Mouse (Mus musculus) monocyte, adult 5-6 weeks (primary cell): ENCODE results near the gene Sox30. TPM values are rescaled to one million over a fixed set of nuclear protein-coding genes. Genes with fewer than 3 reads are reported as not detected.

ENCODE experiments used
- ATAC-seq: fragments of 153-309, 156-312 bp; replicated peaks from 2 replicates; pipeline ENCODE4 v1.8.0; 2017; ENCODE audit warnings: mild to moderate bottlenecking; ENCODE audit not compliant: low TSS enrichment, insufficient number of reproducible peaks, severe bottlenecking, poor library complexity, low FRiP score
- total RNA-seq: library from RNA; stranded (forward); fragments of 200-1000, 200-491, 200-594 nt; gene quantifications from 3 replicates; pipeline ENCODE4 v1.2.3, GENCODE M21; 2017

The Sox30 gene
- total RNA-seq, result not detected in 3 replicates

DNA sequence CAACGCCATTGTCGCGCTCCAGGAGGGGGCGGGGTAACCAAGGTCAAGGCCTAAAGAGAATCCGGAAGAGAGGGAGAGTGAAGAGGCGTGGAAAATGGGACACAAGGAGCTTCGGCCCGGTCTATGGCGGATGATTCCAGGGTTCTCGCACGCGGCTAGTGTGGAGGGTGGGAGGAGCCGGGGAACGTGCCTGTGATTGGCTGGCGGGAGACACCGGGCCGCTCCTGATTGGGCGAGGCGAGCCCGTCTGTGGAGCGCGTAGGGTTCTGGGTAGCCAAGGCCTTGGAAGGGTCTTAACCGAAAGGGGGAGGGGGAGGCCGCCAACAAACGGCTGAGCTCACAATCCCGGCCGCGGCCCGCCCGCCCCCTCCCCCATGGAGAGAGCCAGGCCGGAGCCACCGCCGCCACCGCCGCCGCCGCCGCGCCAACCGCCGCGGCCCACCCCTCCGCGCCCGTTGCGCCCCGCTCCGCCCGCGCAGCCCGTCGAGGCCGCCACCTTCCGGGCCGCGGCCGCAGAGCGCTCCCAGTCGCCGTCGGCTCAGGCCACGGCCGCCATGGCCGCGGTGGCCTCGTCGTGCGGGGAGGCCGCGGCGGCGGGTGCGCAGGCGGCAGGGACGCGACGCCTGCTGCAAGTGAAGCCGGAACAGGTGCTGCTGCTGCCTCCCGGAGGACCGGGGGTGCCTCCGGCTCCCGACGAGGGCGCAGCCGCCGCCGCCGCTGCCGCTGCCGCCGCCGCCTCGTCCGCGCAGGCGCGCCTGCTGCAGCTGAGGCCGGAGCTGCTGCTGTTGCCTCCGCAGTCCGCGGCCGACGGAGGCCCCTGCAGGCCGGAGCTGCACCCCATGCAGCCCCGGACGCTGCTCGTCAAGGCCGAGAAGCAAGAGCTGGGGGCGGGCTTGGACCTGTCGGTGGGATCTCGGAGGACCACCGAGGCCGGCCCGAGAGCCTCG lies at the start of gene Sox30:
Gene Sox30 (plus strand): TSS at position 365 of the 947 bp plus-strand sequence.
- ATAC-seq, result no peak

DNA sequence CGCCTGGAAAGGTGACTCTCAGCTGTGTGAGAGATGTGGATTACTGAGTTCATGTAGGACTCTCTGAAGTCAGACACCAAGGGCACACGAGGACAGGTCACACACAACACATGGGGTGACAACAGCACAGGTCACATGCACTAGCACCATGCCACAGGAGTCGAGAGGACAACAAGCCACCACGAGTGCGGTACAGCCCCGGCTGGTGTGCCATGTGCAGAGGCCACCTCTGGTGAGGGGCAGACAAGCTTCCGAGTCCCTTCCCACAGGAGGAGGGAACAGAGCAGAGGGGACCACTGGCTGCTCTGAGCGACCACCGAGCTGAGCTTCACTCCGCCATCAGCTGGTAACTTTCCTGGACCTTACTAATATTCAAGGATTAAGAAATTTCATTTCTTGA lies 47.3 kb upstream of the Sox30 start:
- no peak for ATAC-seq

DNA sequence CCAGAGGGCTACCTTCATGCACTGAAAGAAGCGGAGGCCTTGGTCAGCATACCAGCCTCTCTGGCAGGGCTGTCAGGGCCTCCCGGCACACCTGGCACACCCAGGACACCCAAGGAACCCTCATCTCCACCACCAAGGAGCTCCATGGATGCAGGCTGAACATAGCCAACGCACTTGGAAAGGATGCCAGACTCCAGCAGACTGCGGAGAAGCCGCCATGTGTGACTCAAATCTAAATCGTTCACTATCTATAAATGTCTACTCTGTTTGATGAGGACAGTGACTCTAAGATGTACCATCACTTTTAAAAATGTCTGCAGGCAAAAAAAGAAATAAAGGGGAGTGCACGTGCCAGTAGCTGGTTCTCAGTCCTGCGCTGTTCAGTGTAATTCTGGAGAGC lies 42.6 kb upstream of the Sox30 start:
- ATAC-seq, result no peak

DNA sequence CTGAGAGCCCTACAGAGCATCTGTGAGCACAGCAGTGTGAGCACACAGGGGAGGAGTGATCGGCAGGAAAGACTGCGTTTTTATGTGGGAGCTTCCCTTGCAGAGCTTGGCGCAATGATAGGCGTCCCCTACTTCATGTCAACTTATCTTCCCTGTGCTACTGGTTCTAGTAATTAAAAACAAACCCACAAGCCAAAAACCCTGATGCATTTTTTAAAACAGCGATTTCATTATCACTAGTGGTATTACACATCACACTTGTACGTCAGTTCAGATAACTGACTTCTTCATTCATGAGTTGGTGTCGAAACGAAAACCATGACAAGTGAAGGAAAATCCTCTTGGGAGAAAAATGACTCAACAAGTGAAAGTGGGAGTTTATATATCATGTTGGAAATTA lies 41.2 kb upstream of the Sox30 start:
- no peak for ATAC-seq

DNA sequence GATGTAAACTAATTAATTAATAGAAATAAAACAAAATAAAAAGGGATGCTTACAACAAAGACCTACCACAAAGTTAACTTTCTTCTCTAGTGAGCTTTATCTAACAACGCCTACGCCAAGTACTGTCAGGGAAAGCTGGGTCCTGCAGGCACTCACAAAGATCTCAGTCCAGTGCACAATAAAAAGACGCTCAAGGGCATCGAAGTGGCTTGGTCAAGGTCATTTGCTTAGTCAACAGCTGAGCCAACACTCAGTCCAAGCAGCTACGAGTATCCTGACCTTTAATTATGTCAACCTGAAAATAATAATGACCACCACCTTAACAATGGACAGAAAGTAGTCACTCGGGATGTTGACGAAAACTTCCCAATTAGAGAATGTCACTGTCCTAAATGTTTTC lies 37.8 kb upstream of the Sox30 start:
- ATAC-seq, result no peak

DNA sequence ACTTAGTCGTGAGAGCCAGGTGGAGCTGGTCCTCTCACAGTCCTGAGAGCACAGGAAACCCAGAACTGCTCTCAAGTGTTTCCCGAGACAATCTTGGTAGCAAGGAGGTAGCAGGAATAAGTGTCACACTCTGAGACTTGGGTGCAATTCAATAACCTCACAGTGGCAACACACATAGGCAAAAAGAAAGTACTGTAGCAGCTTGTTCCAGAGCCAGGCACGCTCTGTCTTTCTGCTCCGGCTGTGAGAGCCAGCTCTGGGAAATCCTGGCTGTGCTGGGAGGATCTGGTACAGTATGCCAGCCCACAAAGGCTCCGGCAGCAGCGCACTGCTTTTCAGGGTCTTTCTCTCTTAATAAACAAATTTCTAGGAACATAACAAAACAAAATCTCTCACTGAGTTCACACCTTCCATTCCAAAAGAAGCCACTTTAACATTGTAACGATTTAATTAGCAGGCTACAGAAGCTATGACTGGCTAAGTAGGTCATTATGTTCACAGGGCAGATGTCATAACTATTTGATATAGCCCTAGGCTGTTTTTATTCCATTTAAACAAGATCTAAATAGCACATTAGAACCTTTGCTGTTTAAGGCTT lies 36.9 kb upstream of the Sox30 start:
- no peak for ATAC-seq

DNA sequence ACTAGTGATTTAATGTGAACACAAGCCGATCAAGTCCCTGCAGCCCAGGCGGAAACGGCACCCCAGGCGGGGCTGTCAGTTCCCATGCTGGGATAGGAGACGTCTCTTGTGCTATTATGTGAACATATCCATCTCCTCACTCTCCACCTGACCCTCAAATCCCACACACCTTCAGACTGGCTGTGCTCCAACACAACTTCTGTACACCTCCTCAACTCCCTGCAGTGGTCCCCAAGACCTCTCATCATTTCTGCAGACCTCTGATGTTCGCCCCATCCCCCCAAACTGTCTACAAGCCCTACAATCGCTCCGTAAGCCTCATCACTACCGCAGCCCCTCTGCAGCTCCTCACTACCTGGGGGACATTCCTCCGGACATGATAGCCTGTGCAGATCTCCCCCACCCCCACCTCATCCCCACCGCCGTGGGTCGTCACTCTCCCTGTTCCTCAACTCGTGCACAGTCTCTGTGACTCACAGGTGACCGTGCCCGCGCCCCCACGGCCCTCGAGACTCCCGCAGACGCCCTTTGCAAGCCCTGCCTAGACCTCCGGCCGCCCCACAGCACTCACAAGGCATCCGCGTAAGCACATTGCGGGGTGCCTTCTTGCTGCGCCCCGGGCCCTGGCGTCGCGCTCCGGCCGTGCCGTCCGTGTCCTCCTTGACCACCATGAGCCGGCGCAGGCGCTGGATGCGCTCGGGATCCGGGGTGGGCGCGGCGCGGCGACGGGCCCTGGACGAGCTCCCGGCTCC lies 36.0 kb upstream of the Sox30 start:
- ATAC-seq, result peak; percentile 9; the same call in 1 of the 2 replicates

DNA sequence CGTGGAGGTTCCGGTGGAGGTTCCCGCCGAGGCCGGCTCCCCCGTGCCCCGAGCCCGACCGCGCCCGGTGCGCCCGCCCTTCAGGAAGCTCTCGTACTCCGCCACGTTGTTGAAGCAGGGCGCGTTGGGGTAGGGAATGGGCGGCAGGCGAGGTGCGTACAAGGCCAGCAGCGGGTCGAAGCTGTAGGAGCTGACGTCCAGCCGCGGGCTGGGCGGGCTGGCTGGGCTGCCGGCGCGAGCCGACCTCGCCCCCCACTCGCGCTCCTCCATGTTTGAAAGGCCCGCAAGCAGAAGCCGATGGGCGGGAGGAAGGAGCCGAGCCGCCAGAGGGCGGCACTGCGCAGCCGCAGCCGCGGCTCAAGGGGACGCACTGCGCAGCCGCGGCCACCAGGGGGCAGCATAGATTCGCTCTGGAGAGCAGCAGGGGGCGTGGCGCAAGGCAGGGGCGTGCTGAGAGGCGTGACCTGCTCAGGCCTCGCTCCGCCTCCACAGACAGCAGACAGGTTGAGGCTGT lies 35.4 kb upstream of the Sox30 start, which contains the start of gene Lsm11:
Gene Lsm11 (minus strand): TSS at position 293 of the 514 bp plus-strand sequence.
- peak; percentile 94 for ATAC-seq

DNA sequence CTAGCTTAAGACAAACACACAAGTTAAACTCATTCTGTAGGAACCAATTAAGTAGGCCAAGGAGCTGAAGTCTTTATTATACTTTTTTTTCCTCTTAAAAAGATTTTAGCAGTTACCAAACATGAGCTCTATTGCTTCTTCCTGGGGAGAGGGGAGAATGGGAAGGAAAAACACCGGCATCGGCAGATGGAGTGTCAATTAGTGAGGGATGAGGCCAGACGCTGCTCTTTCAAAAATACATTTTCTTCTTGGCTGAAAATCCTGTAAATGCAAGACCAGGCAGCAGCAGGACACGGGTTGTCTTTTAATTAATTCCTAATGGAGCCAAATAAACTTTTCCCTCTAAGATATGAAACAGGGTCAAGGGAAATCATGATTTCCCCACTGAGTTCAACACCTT lies 33.3 kb upstream of the Sox30 start:
- no peak for ATAC-seq

DNA sequence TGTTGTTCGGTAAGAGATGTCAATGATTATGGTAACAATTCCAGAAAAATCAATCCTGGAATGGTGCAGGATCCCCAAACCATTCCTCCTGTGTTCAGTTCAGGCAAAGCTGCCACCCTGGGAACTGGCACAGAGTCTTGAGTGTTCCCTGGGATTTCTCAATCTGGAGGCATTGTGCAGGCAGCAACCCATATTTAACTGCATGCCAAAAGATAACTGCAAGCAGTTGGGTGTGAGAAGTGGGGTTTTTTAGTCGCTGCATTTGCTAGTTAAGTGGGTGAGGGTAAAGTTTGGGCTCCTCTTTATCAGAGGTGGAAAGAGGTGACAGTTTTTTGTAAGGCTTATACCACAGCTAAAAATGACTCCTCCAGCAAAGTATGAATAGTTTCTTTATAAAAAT lies 32.6 kb upstream of the Sox30 start:
- no peak for ATAC-seq

DNA sequence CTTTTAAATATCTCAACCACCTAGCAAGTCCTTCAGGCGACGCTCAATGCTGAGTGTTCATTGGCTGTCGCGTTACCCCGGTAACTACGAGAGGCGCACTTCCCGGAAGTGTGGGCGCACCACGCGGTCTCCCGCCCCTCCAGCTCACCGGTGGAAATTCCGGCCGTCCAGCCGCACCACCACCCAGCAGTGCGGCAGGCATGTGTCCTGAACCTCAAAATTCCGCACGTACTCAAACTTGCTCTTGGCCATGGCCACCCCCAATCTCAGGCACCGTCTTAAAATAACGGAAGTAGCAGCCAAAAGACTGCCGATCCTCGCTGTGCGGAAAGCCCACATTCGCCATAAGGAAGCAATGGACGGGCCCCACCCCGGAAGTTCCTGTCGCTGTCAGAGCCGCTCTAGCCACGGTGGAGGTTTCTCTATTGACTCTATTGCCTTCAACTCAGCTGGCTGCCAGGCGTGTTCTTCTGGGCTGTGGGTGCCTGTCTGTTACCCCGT lies 24.9 kb upstream of the Sox30 start, which contains the start of gene Thg1l:
Gene Thg1l (minus strand): TSS at position 368 of the 501 bp plus-strand sequence.
- peak; percentile 96 for ATAC-seq

DNA sequence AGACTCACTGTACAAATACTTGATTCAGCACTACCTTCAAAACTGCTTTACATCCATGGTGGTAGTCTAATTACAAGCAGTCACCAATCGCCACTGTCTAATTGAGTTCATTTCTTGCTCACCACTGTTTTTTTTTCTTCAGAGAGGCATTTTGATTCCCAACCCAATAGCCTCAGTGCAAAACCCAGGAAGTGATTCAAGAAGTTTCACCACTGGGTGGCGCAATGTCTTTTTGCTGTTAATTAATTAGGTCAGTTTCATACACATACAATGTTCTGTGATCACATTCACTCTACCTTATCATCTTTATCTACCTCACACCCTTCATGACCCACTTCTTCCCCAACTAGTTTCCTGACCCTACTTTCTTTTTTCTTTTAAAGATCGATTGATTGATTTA lies 20.5 kb upstream of the Sox30 start:
- ATAC-seq, result no peak

DNA sequence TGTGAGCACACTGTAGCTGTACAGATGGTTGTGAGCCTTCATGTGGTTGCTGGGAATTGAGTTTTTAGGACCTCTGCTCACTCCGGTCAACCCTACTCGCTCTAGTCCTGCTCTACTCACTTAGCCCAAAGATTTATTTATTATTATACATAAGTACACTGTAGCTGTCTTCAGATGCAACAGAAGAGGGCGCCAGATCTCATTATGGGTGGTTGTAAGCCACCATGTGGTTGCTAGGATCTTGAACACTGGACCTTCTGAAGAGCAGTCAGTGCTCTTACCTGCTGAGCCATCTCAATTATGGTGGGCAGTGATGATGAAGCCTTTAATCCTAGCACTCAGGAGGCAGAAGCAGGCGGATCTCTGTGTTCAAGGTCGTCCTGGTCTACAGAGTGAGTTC lies 20.1 kb upstream of the Sox30 start:
- no peak for ATAC-seq

DNA sequence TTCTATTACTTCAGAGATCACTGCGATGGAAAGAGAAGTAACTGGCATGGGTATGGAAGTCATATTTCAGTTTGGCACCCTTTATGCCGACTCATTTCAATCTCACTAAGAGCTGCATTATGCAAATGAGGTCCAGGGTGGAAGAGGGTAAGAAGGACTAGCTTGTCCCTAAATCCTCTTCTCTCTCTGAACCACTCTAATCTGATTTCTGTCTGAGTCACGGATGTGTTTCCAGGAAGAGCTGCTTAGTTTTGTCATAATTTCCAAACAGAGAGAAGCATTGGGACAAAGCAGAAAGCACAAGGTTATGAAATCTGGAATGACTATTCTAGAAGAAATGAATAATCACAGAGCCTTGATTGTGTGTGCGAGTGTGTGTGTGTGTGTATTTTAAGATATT lies 13.2 kb upstream of the Sox30 start:
- no peak for ATAC-seq

DNA sequence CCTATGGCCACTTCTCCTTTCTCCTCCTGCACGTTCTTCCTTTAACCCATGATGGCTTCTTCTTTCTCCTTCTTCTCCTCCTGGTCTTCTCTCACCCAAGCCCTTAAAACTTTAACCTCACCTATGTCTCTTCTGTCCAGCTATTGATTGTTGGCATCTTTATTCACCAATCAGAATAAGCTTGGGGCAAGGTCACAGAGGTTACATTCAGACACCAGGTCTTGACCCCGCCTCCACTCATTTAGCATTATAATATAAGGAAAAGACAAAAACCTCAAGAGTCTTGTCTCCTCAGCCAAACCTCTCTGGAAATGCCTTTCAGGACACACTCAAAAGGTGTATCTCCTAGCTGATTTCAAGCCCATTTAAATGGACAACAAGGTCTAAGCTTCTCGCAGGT lies 11.6 kb upstream of the Sox30 start:
- ATAC-seq, result no peak

DNA sequence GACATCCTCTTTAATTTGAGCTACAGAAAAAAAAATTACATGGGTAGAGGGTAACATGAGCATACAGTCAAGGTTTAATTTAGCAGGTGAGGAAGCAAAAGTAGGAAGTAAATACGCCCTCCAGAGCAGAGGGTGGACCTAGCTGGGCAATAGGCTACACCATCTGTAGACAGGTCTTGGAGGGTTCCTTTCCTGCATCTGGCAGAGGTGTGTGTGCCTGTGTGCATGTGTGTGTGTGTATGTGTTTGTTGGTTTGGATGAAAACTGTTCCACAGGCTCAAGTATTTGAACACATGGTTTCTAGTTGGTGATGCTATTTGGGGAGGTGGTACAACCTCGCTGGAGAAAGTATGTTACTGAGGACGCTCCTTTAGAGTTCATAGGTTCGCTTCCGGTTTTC lies 6.5 kb upstream of the Sox30 start:
- ATAC-seq, result no peak

DNA sequence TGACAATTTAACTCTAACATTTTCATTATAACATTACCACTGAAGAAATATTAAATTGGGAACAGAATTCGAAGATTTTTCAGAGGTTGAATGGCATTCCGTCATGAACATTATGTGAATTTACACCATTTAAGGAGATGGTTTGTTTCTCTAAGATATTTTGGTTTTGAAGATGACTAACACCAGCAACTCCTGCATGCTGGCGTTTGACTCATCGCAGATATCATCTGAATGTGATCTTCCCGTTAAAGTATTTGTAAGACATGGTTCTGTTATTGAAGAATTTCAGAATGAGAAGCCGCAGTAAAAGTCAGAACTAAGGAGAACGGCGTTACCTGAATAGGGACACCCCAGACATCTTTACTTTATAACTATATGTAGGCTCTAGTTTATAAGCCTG lies 5.6 kb upstream of the Sox30 start:
- no peak for ATAC-seq

DNA sequence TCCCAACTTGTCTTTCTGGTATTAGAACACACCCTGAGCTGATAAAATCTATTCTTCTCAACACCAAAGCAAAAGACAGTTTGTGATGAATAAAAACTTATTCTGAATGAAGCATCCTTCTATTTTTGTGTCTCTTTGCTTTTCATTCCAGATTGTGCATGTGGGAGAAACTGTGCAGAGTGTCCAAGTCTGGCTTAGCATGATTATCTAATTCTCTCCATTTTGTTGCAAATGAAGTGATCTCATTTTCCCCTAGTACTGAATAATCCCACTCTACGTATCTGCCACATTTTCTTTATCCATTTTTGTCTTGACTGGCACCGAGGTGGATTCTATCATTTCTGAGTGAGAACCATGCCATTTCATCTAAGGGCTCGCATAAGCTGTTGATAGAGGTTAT lies 4.0 kb upstream of the Sox30 start:
- no peak for ATAC-seq

DNA sequence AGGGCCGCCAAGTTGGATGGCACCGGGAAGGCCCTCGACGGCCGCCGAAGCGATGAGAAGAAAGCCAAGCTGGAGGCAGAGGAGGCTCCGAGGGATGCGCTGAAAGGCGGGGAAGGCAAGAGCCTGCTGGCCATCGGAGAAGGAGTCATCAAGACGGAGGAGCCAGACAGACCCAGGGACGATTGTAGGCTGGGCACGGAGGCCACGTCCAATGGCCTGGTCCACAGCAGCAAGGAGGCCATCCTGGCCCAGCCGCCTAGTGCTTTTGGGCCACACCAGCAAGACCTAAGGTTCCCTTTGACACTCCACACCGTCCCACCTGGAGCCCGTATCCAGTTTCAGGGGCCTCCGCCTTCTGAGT lies 763 bp downstream of the Sox30 start:
- no peak for ATAC-seq
